Mouse (Mus musculus): ENCODE measurements around the gene Fam49a.

GRCm38 (mm10) chr12:12306814-12307213 is 44.9 kb downstream of the Fam49a start:
- TF ChIP-seq CTCF (IDR thresholded peaks at IDR 0.05; ENCODE audit: extremely low read depth, insufficient read depth, insufficient read length, insufficient replicate concordance) (no peak), POLR2A (IDR thresholded peaks at IDR 0.05; ENCODE audit: low read depth, low read length) (no peak)
